Mouse (Mus musculus): ENCODE data around the gene Efna2. TPM values are rescaled to one million over a fixed set of nuclear protein-coding genes. Genes with fewer than 3 reads are reported as not detected.
A peak's percentile ranks its signal among the peaks of the same experiment; 100 is the strongest.
"Not testable (repeated sequence)": the region's sequence is repeated elsewhere in the genome, so short reads cannot be mapped to it uniquely, and the experiment has no call there.

Gene Efna2
- polyA plus RNA-seq, 1 experiment from 2014 or later, result 14.5 TPM

DNA sequence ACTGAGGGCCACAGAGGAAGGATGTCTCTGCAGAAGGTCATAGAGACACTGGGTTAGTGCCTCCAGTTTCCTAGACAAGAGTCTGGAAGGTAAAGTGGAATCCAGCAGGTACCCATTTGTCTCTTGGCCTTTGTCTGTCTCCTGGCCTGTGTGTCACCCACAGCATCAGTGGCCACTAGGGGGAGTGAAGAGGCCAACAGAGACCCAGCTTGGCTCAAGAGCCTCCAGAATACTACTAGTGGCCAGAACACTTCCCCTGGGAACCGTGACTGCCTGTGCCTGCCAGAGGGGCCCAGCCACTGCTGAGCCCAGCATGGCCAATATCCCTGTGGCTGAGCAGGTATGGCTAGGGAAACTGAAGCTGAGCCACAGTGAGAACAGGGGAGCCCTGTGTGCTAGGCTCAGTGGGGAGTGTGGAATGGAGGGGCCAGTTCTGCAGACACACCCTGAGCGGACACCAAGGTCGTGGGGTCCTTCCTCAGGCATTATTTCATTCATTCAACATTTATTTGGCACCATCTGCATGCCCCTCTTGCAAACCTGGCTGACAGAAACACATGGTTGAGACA, 20.2 kb downstream of the Efna2 start:
- H3K4me3 ChIP-seq (ENCODE audit: low read depth, low read length), result no peak overlapping the region
- no peak overlapping the region for H3K4me2 ChIP-seq (ENCODE audit: low read length)
- ATAC-seq (peak; percentile 82), DNase-seq (ENCODE audit: low spot score) (peak; percentile 90)
- no peaks in the 10 kb centered on the region for H3K27me3 ChIP-seq (replicated peaks; ENCODE audit: control insufficient read depth, insufficient read depth, low read length)
- H3K9ac ChIP-seq (ENCODE audit: low read length), result no peak overlapping the region
- 65% methylated on average over 3 of the region's 3 CpGs for whole genome bisulfite sequencing
- no peaks in the 10 kb centered on the region for H3K36me3 ChIP-seq (ENCODE audit: control insufficient read depth, insufficient read depth, low read length)
- H3K9me3 ChIP-seq (replicated peaks; ENCODE audit: control insufficient read depth, low read length), result no peaks in the 10 kb centered on the region
- no peak overlapping the region for H3K27ac ChIP-seq (ENCODE audit: low read depth, low read length)
- H3K4me1 ChIP-seq (ENCODE audit: control insufficient read depth, insufficient read depth, low read length), result peaks cover 4% of the 10 kb centered on the region; the same call in 1 of the 2 replicates

DNA sequence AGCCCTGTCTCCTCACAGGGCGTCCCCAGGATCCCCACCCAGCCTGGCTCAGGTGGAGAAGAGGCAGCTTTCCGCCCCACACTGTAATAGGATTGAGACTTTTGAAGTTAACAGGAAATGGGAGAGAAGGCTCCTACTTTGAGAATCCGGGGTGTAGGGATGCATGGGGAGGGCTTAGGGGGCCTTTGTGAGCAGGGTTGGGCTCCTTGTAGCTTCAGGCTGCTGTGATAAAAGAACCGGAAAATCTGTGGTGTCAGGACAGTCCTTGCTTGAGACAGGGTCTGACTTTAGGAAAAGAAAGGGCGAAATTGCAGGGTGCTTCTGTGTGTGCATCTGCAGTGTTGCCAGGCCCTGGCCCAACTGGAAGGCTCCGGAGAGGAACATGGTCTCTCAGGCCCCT, 21.2 kb downstream of the Efna2 start:
- no peak overlapping the region for H3K4me3 ChIP-seq (ENCODE audit: low read depth, low read length)
- H3K9me3 ChIP-seq (replicated peaks; ENCODE audit: control insufficient read depth, low read length), result no peaks in the 10 kb centered on the region
- no peak for ATAC-seq
- no peaks in the 10 kb centered on the region for H3K36me3 ChIP-seq (ENCODE audit: control insufficient read depth, insufficient read depth, low read length)
- H3K27me3 ChIP-seq (replicated peaks; ENCODE audit: control insufficient read depth, insufficient read depth, low read length), result no peaks in the 10 kb centered on the region
- no peak overlapping the region for H3K27ac ChIP-seq (ENCODE audit: low read depth, low read length)
- WGBS, result 73% methylated on average over 6 of the region's 6 CpGs
- no peak for DNase-seq (ENCODE audit: low spot score)
- no peak overlapping the region for H3K4me2 ChIP-seq (ENCODE audit: low read length)
- peaks cover 4% of the 10 kb centered on the region; the same call in 1 of the 2 replicates for H3K4me1 ChIP-seq (ENCODE audit: control insufficient read depth, insufficient read depth, low read length)
- H3K9ac ChIP-seq (ENCODE audit: low read length), result no peak overlapping the region

DNA sequence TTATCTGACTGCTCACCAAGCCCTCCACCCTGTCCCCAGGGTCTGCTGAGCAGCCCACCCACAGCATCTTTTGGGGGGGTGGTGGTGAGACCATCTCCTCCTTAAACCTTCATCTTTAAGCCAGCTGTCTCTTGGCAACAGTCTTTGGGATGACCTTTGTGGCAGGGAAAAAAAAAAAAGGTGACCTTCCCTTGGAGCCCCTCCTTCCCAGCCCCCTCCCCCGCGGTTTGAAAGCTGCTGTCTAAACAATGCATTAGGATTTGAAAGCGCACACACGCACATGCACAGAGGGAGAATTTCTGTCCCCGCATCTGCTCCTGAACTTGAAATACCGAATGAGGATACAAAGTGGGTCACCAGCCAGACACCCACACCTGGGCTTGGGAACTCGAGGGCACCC, 24.8 kb downstream of the Efna2 start:
- DNase-seq (ENCODE audit: low spot score) (peak; percentile 25), ATAC-seq (no peak)
- Histone ChIP-seq H3K4me3 (ENCODE audit: low read depth, low read length) (no peak overlapping the region), H3K9ac (ENCODE audit: low read length) (peak overlapping the region; percentile 7; the same call in 1 of the 2 replicates), H3K27ac (ENCODE audit: low read depth, low read length) (no peak overlapping the region), H3K9me3 (replicated peaks; ENCODE audit: control insufficient read depth, low read length) (no peaks in the 10 kb centered on the region), H3K36me3 (ENCODE audit: control insufficient read depth, insufficient read depth, low read length) (no peaks in the 10 kb centered on the region), H3K4me1 (ENCODE audit: control insufficient read depth, insufficient read depth, low read length) (peaks cover 9% of the 10 kb centered on the region), H3K4me2 (ENCODE audit: low read length) (no peak overlapping the region), H3K27me3 (replicated peaks; ENCODE audit: control insufficient read depth, insufficient read depth, low read length) (no peaks in the 10 kb centered on the region)
- WGBS, result 13% methylated on average over 7 of the region's 7 CpGs

DNA sequence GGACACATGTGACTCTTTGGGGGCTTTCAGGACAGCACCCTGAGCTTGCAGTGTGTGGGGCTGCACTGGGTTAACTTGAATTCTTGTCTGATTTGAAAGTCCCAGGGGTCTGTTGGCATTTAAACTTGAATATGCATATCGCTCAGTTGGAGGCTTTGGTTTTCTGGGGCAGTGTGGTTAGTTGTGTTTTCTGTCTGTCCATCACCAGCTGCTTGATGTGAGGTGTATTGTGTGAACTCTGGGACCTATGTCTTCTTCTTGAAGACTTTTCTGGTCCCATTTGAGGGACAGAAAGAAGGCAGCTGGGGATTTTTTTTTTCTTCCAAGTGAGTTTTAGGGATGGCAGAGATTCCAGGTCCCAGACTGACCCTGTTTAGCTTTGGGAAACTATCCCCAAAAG, 27.9 kb downstream of the Efna2 start:
- DNase-seq (ENCODE audit: low spot score) (no peak), ATAC-seq (no peak)
- Histone ChIP-seq H3K9me3 (replicated peaks; ENCODE audit: control insufficient read depth, low read length) (no peaks in the 10 kb centered on the region), H3K27ac (ENCODE audit: low read depth, low read length) (no peak overlapping the region), H3K4me2 (ENCODE audit: low read length) (no peak overlapping the region), H3K27me3 (replicated peaks; ENCODE audit: control insufficient read depth, insufficient read depth, low read length) (no peaks in the 10 kb centered on the region), H3K36me3 (ENCODE audit: control insufficient read depth, insufficient read depth, low read length) (no peaks in the 10 kb centered on the region), H3K4me1 (ENCODE audit: control insufficient read depth, insufficient read depth, low read length) (peaks cover 11% of the 10 kb centered on the region), H3K4me3 (ENCODE audit: low read depth, low read length) (no peak overlapping the region), H3K9ac (ENCODE audit: low read length) (no peak overlapping the region)
- 53% methylated on average over 1 of the region's 1 CpGs for WGBS

DNA sequence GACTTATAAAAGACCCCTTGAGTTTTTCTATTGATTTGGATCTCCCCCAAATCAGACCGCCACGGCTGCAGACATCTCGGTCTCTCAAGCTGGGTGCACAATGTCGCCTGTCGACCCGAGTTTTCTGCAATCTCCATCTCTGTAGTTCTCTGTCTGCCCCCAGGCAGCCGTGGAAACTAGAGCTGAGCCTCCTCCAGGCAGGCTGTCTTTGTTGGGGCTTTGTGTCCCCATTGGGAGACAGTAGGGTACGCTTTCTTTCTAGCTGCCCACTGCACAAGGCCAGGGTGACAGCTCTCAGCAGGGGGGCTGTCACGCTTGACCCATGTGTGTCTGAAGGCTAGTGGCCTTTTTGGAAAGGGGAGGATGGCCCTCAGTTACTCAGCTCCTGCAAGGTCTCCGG, 28.4 kb downstream of the Efna2 start:
- Histone ChIP-seq H3K27ac (ENCODE audit: low read depth, low read length) (no peak overlapping the region), H3K4me3 (ENCODE audit: low read depth, low read length) (no peak overlapping the region), H3K4me2 (ENCODE audit: low read length) (no peak overlapping the region), H3K36me3 (ENCODE audit: control insufficient read depth, insufficient read depth, low read length) (no peaks in the 10 kb centered on the region), H3K4me1 (ENCODE audit: control insufficient read depth, insufficient read depth, low read length) (peaks cover 11% of the 10 kb centered on the region), H3K9me3 (replicated peaks; ENCODE audit: control insufficient read depth, low read length) (no peaks in the 10 kb centered on the region), H3K27me3 (replicated peaks; ENCODE audit: control insufficient read depth, insufficient read depth, low read length) (no peaks in the 10 kb centered on the region), H3K9ac (ENCODE audit: low read length) (peak overlapping the region; percentile 1; the same call in 1 of the 2 replicates)
- ATAC-seq, result no peak
- WGBS, result 51% methylated on average over 10 of the region's 10 CpGs
- DNase-seq (ENCODE audit: low spot score), result no peak

DNA sequence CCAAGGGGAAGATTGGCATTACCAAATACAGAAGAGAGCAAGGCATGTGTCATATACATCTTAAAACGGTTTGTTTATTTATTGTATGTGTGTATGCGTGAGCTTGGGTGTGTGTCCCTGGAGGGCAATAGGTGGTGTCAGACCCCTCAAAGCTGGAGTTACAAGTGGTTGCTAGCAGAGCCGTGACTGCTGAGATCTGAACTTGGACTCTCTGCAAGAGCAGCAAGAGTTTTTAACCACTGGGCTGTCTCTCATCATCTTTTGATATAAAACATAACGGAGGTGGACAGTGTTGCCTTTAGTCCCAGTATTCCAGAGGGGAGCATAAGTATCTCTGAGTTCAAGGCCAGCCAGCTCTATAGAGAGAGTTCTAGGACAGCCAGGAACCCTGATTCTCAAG, 29.0 kb downstream of the Efna2 start:
- ATAC-seq (no peak), DNase-seq (ENCODE audit: low spot score) (no peak)
- H3K4me3 ChIP-seq (ENCODE audit: low read depth, low read length), result no peak overlapping the region
- no peaks in the 10 kb centered on the region for H3K27me3 ChIP-seq (replicated peaks; ENCODE audit: control insufficient read depth, insufficient read depth, low read length)
- peak overlapping the region; percentile 81; the same call in 1 of the 2 replicates for H3K27ac ChIP-seq (ENCODE audit: low read depth, low read length)
- H3K9ac ChIP-seq (ENCODE audit: low read length), result no peak overlapping the region
- H3K4me2 ChIP-seq (ENCODE audit: low read length), result no peak overlapping the region
- peaks cover 11% of the 10 kb centered on the region for H3K4me1 ChIP-seq (ENCODE audit: control insufficient read depth, insufficient read depth, low read length)
- no peaks in the 10 kb centered on the region for H3K9me3 ChIP-seq (replicated peaks; ENCODE audit: control insufficient read depth, low read length)
- H3K36me3 ChIP-seq (ENCODE audit: control insufficient read depth, insufficient read depth, low read length), result no peaks in the 10 kb centered on the region
- WGBS, result 81% methylated on average over 4 of the region's 4 CpGs

DNA sequence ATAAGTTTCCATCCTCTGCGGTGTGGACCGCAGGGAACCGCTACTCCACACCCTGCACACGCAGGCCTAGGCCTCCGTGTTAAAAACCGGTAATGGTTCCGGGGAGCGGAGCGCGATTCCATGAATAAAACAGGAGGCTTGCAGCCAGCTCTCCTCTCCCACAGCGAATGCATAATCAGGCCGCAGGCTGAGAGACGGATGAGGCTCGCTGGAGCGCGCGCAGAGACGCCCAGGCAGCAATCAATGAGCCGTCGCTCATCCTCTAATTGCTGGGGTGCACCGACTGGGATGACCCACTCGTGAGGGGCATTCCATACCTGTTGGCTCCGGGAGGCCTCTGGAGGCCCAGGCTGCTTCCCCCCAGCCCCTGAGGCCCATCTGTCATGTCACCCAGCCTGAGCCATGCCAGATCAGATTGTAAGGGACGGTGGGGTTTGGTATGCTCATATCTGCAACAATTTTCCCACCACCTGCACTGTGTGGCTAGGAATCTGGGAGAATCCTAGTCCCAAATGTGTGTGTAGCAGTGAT, 29.6 kb downstream of the Efna2 start:
- no peak overlapping the region for H3K4me3 ChIP-seq (ENCODE audit: low read depth, low read length)
- DNase-seq (ENCODE audit: low spot score) (peak; percentile 81), ATAC-seq (peak; percentile 66)
- no peaks in the 10 kb centered on the region for H3K9me3 ChIP-seq (replicated peaks; ENCODE audit: control insufficient read depth, low read length)
- no peaks in the 10 kb centered on the region for H3K27me3 ChIP-seq (replicated peaks; ENCODE audit: control insufficient read depth, insufficient read depth, low read length)
- H3K9ac ChIP-seq (ENCODE audit: low read length), result peak overlapping the region; percentile 49
- peaks cover 9% of the 10 kb centered on the region for H3K4me1 ChIP-seq (ENCODE audit: control insufficient read depth, insufficient read depth, low read length)
- peak overlapping the region; percentile 81 for H3K27ac ChIP-seq (ENCODE audit: low read depth, low read length)
- H3K4me2 ChIP-seq (ENCODE audit: low read length), result peak overlapping the region; percentile 41
- no peaks in the 10 kb centered on the region for H3K36me3 ChIP-seq (ENCODE audit: control insufficient read depth, insufficient read depth, low read length)
- WGBS, result 2% methylated on average over 24 of the region's 24 CpGs

DNA sequence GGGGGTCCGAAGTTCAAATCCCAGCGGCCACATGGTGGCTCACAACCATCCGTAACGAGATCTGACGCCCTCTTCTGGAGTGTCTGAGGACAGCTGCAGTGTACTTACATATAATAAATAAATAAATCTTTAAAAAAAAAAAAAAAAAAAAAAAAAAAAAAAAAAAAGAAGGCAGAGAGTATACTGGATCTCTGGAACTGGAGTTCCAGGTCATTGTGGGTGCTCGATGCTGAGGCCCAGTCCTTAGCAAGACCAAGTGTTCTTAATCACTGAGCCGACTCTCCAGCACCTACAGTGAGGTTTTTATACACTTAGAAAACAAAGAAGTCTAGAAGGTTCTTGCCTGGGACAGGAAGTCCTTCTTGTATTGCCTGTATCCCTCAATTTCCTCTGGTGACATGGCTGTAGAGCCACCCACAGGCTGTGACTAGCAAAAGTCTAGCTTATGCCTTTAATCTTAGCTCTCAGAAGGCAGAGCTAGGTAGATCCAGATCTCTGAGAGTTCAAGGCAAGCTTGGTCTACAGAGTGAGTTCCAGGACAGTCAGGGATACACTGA, 32.3 kb downstream of the Efna2 start:
- H3K4me3 ChIP-seq (ENCODE audit: low read depth, low read length); H3K9me3 ChIP-seq (replicated peaks; ENCODE audit: control insufficient read depth, low read length); H3K27ac ChIP-seq (ENCODE audit: low read depth, low read length); ATAC-seq; H3K9ac ChIP-seq (ENCODE audit: low read length); H3K27me3 ChIP-seq (replicated peaks; ENCODE audit: control insufficient read depth, insufficient read depth, low read length); H3K4me2 ChIP-seq (ENCODE audit: low read length); H3K36me3 ChIP-seq (ENCODE audit: control insufficient read depth, insufficient read depth, low read length); DNase-seq (ENCODE audit: low spot score): not testable (repeated sequence)
- 79% methylated on average over 7 of the region's 7 CpGs for WGBS
- peaks cover 14% of the 10 kb centered on the region for H3K4me1 ChIP-seq (ENCODE audit: control insufficient read depth, insufficient read depth, low read length)

DNA sequence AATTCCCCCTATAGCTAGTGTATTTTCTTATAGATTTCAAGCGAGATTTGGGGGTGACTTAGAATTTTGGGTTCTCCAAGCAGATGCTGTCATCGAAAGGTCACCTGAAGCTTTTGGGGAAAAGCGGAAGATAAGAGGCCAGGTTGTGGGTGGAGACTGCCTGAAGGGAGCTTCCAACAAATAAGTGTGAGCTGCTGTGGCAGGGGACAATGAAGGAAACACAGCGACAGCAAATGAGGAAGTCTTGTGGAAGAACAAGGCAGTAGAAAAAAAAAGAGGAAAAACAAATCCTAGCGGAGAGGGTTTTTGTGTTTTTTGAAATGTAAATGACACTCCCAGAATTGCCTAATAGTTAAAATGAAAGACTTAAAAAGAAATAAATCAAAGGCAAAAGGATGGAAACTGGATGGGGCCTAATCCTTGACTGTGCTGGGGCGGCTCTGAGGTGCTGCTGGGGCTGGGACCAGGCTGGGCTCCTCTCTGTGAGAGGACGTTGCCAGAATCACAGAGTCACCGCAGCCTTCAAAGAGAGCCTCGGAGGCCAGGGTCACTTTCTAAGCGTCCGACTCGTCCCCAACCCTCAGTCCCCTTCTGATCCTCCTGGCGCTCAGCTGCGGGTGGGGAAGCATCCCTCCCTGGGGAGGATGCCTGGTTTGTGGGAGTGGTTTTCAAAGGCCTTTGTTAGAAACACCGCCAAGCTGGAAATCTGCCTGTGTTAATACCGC, 35.9 kb downstream of the Efna2 start:
- DNase-seq (ENCODE audit: low spot score), result no peak

More for the DNA sequence above, 35.9 kb downstream of the Efna2 start:
- H3K4me2 ChIP-seq (ENCODE audit: low read length), result no peak overlapping the region
- no peak overlapping the region for H3K4me3 ChIP-seq (ENCODE audit: low read depth, low read length)
- no peaks in the 10 kb centered on the region for H3K27me3 ChIP-seq (replicated peaks; ENCODE audit: control insufficient read depth, insufficient read depth, low read length)
- no peaks in the 10 kb centered on the region for H3K36me3 ChIP-seq (ENCODE audit: control insufficient read depth, insufficient read depth, low read length)
- peaks cover 6% of the 10 kb centered on the region; the same call in 1 of the 2 replicates for H3K4me1 ChIP-seq (ENCODE audit: control insufficient read depth, insufficient read depth, low read length)
- no peaks in the 10 kb centered on the region for H3K9me3 ChIP-seq (replicated peaks; ENCODE audit: control insufficient read depth, low read length)
- no peak for ATAC-seq
- WGBS, result 14% methylated on average over 16 of the region's 16 CpGs
- H3K27ac ChIP-seq (ENCODE audit: low read depth, low read length), result no peak overlapping the region; the same call in 1 of the 2 replicates
- H3K9ac ChIP-seq (ENCODE audit: low read length), result peak overlapping the region; percentile 42

Measured in forebrain, embryonic 14.5 days (tissue).